Mouse (Mus musculus) hindbrain, embryonic 15.5 days (tissue): Measurements from ENCODE around the gene Bex3. TPM values are rescaled to one million over a fixed set of nuclear protein-coding genes. Genes with fewer than 3 reads are reported as not detected.
A peak's percentile ranks its signal among the peaks of the same experiment; 100 is the strongest.
"Not testable (repeated sequence)": the region's sequence is repeated elsewhere in the genome, so short reads cannot be mapped to it uniquely, and the experiment has no call there.

Source experiments
- ATAC-seq: fragments of 200-750 bp; cut with Nextera tagmentation; 2 replicates; pipeline ENCODE4 v1.8.0; 2017; ENCODE audit warnings: low read depth, moderate number of reproducible peaks, moderate TSS enrichment; ENCODE audit not compliant: low FRiP score
- H3K27ac ChIP-seq: fragments of 300-500 bp; sonication (generic); replicated peaks from 2 replicates; pipeline ENCODE4 v1.5.1; 2015; ENCODE audit warnings: mild to moderate bottlenecking, inconsistent platforms
- H3K27me3 ChIP-seq: fragments of 300-500 bp; sonication (generic); 2 replicates; pipeline ENCODE4 v1.6.1; 2015; ENCODE audit warnings: control low read depth, inconsistent platforms
- H3K36me3 ChIP-seq: fragments of 300-500 bp; sonication (generic); 2 replicates; pipeline ENCODE4 v1.6.1; 2015; ENCODE audit warnings: control low read depth, inconsistent platforms
- H3K4me1 ChIP-seq: fragments of 300-500 bp; sonication (generic); replicated peaks from 2 replicates; pipeline ENCODE4 v1.6.1; 2015; ENCODE audit warnings: control low read depth, inconsistent platforms
- H3K4me2 ChIP-seq: fragments of 300-500 bp; sonication (generic); 2 replicates; pipeline ENCODE4 v1.6.1; 2015; ENCODE audit warnings: moderate library complexity, mild to moderate bottlenecking, inconsistent platforms
- H3K4me3 ChIP-seq: fragments of 300-500 bp; sonication (generic); 2 replicates; pipeline ENCODE4 v1.5.1; 2015; ENCODE audit warnings: mild to moderate bottlenecking, inconsistent platforms
- H3K9ac ChIP-seq: fragments of 300-500 bp; sonication (generic); 2 replicates; pipeline ENCODE4 v1.6.1; 2015; ENCODE audit warnings: inconsistent platforms
- H3K9me3 ChIP-seq: fragments of 300-500 bp; sonication (generic); 2 replicates; pipeline ENCODE4 v1.6.1; 2016; ENCODE audit warnings: control low read depth, inconsistent platforms
- WGBS: fragments of 180-500 bp; shearing (Covaris S2); methylation state at CpG from one replicate; pipeline ENCODE4 v1.1.7; 2015; 5-methylcytosine and 5-hydroxymethylcytosine counted together
- polyA plus RNA-seq: library from polyadenylated mRNA; unstranded; fragments of >200 nt; fragmentation: Nextera tagmentation; extraction: Ambion mirVana; gene quantifications from 2 replicates; pipeline ENCODE4 v1.2.1, GENCODE M21; 2015

Gene Bex3
- polyA plus RNA-seq, 1 experiment from 2014 or later: 743 TPM

DNA sequence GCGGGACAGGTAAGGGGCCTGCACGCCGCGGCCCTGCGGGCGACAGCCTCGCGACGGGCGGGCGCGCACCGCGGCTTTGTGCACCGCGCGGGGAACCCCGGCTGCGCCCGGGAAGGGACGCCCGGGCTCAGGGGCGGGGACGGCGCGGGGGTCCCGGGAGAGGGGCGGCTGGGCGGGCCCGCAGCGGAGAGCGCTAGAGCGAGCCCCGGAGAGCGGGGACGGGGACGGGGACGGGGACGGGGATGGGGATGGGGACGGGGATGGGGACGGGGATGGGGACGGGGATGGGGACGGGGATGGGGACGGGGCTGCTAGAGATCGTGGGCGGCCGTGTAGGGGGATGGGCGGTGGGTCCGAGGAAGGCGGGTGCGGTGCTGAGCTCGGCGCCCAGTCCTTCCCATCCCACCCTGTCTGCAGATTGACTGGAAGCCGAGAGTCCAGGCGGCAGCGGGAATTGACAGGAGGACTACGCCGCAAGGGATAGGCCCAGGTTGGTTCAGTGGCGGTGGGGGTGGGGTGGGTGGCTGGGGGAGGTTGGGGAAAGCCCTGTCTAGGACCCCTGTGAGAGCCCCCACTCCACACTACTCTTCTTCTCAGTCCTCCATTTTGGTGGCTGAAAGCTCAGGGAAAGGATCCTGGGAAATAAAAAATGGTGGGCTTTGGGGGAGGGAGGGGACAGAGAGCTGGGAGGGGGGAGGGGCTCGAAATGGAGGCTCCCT lies 499 bp downstream of the Bex3 start:
- Histone ChIP-seq H3K4me3 (peak overlapping the region; percentile 45), H3K9ac (peak overlapping the region; percentile 41), H3K4me2 (peak overlapping the region; percentile 57), H3K27ac (peak overlapping the region; percentile 75), H3K4me1 (peaks cover 15% of the 10 kb centered on the region)
- WGBS: 28% methylated on average over 18 of the region's 60 CpGs
- not testable (repeated sequence) for H3K36me3 ChIP-seq, H3K9me3 ChIP-seq, H3K27me3 ChIP-seq
- peak; percentile 51 for ATAC-seq

DNA sequence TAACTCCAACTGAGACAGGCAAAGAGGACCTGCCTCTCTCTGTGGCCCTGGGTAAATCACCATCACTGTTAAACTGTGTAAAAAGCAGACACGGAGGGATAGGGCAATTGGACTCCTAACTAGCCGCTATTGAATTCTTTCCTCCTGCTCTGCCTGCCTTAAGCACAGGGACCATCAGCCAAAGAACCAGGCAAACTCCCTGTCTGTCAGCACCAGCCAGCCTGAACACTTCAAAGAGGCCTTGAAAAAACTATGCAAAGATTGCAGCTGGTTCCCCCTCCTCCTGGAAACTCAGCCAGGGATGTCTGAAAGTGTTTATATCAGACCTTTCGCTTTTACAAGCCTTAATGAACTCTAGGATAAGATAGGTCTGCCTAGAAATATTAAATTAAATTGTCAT lies 4.5 kb downstream of the Bex3 start:
- H3K27ac ChIP-seq: no peak overlapping the region
- WGBS: 23% methylated on average over 3 of the region's 3 CpGs
- ATAC-seq: no peak

DNA sequence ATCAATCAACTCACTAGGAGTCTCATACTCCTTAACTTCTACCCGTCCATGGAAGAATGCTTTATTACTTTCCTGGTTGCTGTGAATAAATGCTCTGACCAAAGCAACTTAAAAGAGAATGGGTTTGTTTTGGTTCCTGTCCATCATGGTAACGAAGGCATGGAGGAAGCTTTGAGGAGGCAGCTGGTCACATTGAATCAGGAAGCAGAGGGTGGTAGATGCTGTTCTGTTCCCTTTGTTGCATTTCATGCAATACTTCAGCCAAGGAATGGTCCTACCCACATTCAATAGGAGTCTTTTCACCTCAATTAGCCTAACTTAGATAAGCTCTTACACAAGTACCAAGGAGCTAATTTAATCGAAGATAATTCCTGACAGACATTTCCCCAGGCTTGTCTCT lies 5.3 kb downstream of the Bex3 start:
- H3K9me3 ChIP-seq: no peaks in the 10 kb centered on the region
- ATAC-seq: no peak
- H3K4me2 ChIP-seq: no peak overlapping the region
- H3K9ac ChIP-seq: no peak overlapping the region
- H3K27me3 ChIP-seq: no peaks in the 10 kb centered on the region
- no peaks in the 10 kb centered on the region for H3K36me3 ChIP-seq
- no peak overlapping the region for H3K4me3 ChIP-seq
- H3K27ac ChIP-seq: no peak overlapping the region
- 19% methylated on average over 3 of the region's 3 CpGs for WGBS
- H3K4me1 ChIP-seq: peaks cover 15% of the 10 kb centered on the region

More for the DNA sequence above, 4.5 kb downstream of the Bex3 start:
- Histone ChIP-seq H3K4me1 (peaks cover 15% of the 10 kb centered on the region), H3K9me3 (no peaks in the 10 kb centered on the region), H3K27me3 (no peaks in the 10 kb centered on the region), H3K36me3 (no peaks in the 10 kb centered on the region), H3K4me2 (no peak overlapping the region), H3K9ac (no peak overlapping the region), H3K4me3 (no peak overlapping the region)

DNA sequence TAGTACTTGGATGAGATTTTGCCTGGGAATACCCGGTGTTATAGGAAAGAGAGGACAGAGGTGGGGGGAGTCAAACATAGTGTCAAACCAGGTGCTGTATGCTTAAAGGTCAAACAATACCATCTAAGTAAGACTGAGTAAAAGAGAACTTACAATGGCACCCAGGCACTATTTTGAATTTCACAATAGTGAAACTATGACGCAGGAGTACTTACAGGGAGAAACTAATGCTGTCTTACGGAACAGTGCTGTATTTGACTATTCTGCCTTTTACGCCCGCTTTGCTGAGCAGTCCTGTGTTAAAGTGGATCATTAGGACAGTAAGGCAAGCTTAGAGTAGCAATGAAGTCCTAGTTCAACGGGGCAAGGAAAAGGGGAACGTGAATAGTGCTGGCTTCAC lies 7.5 kb downstream of the Bex3 start:
- Histone ChIP-seq H3K9ac (no peak overlapping the region), H3K9me3 (no peaks in the 10 kb centered on the region), H3K4me1 (no peaks in the 10 kb centered on the region), H3K4me3 (no peak overlapping the region), H3K4me2 (no peak overlapping the region), H3K27ac (no peak overlapping the region), H3K36me3 (no peaks in the 10 kb centered on the region), H3K27me3 (no peaks in the 10 kb centered on the region)
- no peak for ATAC-seq
- WGBS: 84% methylated on average over 7 of the region's 7 CpGs

DNA sequence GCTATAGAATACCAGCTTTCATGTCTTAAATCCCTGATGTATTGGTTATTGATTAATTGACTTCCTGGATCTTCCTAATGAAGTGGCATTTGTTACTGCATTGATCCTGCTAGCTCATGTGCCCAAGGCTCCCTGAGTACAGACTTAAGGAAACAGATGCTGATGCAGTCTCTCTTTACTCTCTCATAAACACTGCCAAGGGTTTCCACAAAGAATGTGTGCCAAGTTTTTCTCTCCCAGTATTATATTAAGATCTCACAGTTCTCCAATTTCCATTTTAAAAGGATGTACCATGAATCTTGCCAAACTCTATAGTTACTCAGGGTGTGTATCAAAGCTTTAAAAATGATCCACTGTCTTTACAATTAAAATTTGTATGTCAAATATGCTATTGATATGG lies 8.3 kb downstream of the Bex3 start:
- ATAC-seq: no peak
- Histone ChIP-seq H3K27me3 (no peaks in the 10 kb centered on the region), H3K4me1 (no peaks in the 10 kb centered on the region), H3K4me2 (no peak overlapping the region), H3K9ac (no peak overlapping the region), H3K9me3 (no peaks in the 10 kb centered on the region), H3K4me3 (no peak overlapping the region), H3K36me3 (no peaks in the 10 kb centered on the region), H3K27ac (no peak overlapping the region)

DNA sequence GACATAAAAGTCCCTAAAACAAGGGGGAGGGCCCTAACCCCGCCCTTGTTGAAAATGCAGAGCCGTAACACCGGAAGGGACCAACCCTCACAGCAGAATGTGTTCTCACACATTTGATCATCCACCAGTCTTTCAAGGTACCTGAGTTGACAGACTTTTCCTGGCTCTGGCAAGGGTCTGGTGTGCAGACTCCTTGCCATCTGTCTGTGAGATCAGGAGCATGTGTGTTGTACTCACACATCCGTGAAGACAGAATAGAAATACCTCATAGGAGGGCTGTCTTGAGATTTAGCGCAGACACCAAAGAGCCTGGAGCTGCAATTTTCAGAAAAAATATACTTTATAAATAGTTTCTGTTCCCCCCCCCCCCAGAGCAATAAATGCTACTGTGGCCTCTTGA lies 9.4 kb downstream of the Bex3 start:
- no peaks in the 10 kb centered on the region for H3K36me3 ChIP-seq
- 79% methylated on average over 5 of the region's 5 CpGs for WGBS
- ATAC-seq: no peak

DNA sequence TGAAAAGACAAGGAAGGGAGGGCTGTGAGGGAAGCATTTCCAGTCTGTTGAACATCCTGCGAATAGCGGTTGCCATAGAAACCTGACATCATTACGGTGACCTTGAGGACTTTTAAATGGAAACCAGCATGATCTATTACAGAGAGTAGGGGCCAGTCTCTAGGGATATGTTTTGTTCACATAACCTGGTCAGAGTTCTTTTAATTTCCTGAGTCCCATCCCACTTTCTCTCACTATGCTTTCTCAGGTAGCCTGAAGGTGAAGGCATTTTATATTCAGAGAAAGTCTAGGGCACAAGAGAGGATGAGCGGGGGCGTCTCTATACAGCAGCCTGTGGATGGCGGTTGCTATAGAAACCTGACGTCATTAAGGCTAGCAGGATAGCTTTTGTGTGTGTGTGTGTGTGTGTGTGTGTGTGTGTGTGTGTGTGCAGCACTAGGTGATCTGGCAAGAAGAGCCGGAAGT lies 20.8 kb downstream of the Bex3 start:
- Histone ChIP-seq H3K9ac (no peak overlapping the region), H3K27ac (peak overlapping the region; percentile 81), H3K4me3 (peak overlapping the region; percentile 4; the same call in 1 of the 2 replicates), H3K4me2 (peak overlapping the region; percentile 32), H3K9me3 (no peaks in the 10 kb centered on the region), H3K36me3 (no peaks in the 10 kb centered on the region), H3K27me3 (no peaks in the 10 kb centered on the region), H3K4me1 (peaks cover 3% of the 10 kb centered on the region; the same call in 1 of the 2 replicates)
- peak; percentile 98 for ATAC-seq
- 26% methylated on average over 8 of the region's 8 CpGs for WGBS

More for the DNA sequence above, 9.4 kb downstream of the Bex3 start:
- no peak overlapping the region for H3K4me3 ChIP-seq
- H3K9ac ChIP-seq: no peak overlapping the region
- no peaks in the 10 kb centered on the region for H3K4me1 ChIP-seq
- no peak overlapping the region for H3K4me2 ChIP-seq
- H3K27me3 ChIP-seq: no peaks in the 10 kb centered on the region
- no peaks in the 10 kb centered on the region for H3K9me3 ChIP-seq
- no peak overlapping the region for H3K27ac ChIP-seq

DNA sequence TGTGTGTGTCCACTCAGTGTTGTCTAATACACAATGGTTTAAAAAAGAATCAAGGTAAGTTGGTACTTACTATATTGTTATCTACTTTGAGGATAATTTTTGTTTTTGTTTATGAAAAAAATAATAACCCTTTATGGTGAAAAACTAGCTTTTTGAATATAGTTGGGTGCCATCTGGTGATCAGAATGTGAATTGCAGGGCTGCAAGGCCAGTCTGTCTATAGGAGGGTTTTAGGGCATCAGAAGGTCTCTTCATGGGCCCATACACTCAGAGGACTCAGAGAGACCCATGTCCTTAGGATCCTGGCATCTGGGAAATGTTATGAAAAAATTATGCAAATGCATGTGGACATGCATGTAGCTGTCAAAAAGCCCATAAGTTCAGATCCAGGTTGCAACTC lies 34.2 kb downstream of the Bex3 start:
- Histone ChIP-seq H3K4me1 (no peaks in the 10 kb centered on the region), H3K4me2 (no peak overlapping the region), H3K27ac (no peak overlapping the region), H3K9ac (no peak overlapping the region), H3K36me3 (no peaks in the 10 kb centered on the region), H3K9me3 (no peaks in the 10 kb centered on the region), H3K4me3 (no peak overlapping the region), H3K27me3 (no peaks in the 10 kb centered on the region)
- ATAC-seq: peak; percentile 63; the same call in 1 of the 2 replicates

DNA sequence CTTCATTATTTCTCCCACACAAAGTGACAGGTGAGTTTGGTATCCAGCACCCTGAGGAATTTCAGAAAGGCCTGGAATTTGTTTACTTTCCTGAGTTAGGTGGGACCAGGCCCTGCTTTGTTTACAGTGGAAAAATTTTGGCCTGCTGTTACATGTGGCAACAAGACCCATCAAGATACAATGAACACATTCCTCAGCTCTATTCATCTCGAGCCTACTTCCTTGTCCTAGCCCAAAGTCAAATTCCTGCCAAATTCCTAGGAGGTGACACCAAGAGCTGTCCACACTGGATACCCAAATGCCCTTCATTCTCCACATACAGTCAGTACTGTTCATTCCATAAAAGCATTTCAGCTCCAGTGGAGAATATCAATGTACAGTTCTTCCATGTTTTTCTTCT lies 36.1 kb downstream of the Bex3 start:
- Histone ChIP-seq H3K9ac (no peak overlapping the region), H3K27me3 (no peaks in the 10 kb centered on the region), H3K27ac (no peak overlapping the region), H3K9me3 (no peaks in the 10 kb centered on the region), H3K36me3 (no peaks in the 10 kb centered on the region), H3K4me1 (no peaks in the 10 kb centered on the region), H3K4me2 (no peak overlapping the region), H3K4me3 (no peak overlapping the region)
- WGBS: 45% methylated on average over 1 of the region's 1 CpGs
- ATAC-seq: no peak

DNA sequence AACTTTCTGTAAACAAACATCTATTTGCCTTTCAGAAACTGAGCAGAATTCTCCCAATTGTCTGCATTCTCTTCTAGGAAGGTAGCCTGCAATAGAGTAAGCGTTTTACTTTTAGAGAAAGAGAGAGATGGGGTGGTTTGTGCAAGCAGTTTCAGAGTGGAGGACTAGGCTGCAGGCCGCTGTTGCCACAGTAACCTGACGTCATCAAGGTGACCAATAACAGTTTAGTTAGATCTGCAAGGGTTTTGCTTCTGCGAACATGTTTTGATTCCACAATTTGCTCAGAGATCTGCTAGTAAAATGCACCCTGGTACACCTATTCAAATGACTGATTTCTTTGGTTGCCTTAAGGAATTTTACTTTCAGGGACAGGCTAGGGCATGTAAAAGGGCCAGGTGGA lies 43.2 kb downstream of the Bex3 start:
- H3K9me3 ChIP-seq: no peaks in the 10 kb centered on the region
- H3K27me3 ChIP-seq: no peaks in the 10 kb centered on the region
- no peaks in the 10 kb centered on the region for H3K36me3 ChIP-seq
- 33% methylated on average over 4 of the region's 4 CpGs for WGBS
- peak overlapping the region; percentile 78 for H3K27ac ChIP-seq
- 0 out of 2 replicates have a peak overlapping the region, but pooled peaks have one; percentile 19 for H3K9ac ChIP-seq
- H3K4me2 ChIP-seq: peak overlapping the region; percentile 43
- H3K4me3 ChIP-seq: 0 out of 2 replicates have a peak overlapping the region, but pooled peaks have one; percentile 7
- H3K4me1 ChIP-seq: 0 out of 2 replicates have a peak, but pooled peaks cover 3% of the 10 kb centered on the region
- peak; percentile 85 for ATAC-seq

DNA sequence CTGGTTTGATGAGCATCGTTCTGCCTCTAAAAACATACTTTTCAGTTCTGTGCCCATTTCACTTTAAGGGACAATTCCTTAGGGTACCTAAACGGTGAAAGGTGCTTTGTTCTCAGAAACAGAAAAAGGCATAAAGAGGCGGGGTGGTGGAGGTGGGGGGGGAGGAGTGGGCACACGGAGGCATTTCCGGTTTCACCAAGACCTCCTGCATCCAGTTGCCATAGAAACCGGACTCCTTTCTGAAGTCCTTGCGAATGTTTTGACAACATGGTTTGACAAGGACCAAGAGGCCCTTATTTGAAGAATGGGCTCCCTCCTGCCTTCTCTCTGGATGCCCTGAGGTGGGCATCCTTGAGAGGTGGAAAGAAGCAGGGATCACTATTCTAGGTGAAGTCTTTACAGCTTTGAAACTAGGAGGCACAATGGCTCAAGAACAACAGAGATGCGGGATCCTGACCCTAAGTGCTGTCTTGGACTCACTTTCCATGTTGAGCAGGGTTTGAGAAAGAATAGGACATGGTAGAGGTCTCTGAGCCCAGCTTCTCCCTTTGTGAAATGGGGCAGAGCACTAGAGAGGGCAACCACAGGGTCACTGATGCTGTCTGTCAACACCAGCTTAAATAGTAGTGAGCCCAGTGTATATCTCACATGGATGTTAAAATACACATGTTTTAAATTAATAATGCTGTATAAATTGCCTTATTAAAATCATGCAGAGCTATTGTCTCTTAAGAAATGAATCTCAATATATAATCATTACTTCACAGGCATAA lies 43.9 kb downstream of the Bex3 start:
- Histone ChIP-seq H3K4me2 (peak overlapping the region; percentile 43), H3K4me3 (0 out of 2 replicates have a peak overlapping the region, but pooled peaks have one; percentile 7), H3K36me3 (no peaks in the 10 kb centered on the region), H3K9ac (0 out of 2 replicates have a peak overlapping the region, but pooled peaks have one; percentile 19), H3K9me3 (no peaks in the 10 kb centered on the region), H3K27ac (peak overlapping the region; percentile 78), H3K4me1 (0 out of 2 replicates have a peak, but pooled peaks cover 3% of the 10 kb centered on the region), H3K27me3 (no peaks in the 10 kb centered on the region)
- 25% methylated on average over 8 of the region's 8 CpGs for WGBS
- peak; percentile 65; the same call in 1 of the 2 replicates for ATAC-seq

DNA sequence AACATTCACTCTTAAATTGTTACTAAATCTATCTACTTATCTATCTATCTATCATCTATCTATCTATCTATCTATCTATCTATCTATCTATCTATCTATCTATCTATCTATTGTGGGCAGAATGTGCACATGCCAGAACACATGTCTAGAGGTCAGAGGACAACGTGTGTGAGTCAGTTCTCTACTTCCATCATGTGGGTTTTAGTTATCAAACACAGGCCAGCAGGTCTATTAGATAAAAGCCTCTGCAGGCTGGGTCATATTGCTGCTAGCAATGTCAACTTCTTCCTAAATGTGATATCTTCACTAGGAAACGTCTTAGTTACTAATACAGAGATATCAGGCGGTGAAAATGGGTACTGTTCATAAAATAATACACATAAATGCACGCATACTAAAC lies 49.9 kb downstream of the Bex3 start:
- ATAC-seq: no peak
- WGBS: 69% methylated on average over 4 of the region's 4 CpGs
- no peak overlapping the region for H3K9ac ChIP-seq
- no peaks in the 10 kb centered on the region for H3K9me3 ChIP-seq
- no peak overlapping the region for H3K4me3 ChIP-seq
- no peak overlapping the region for H3K27ac ChIP-seq
- H3K36me3 ChIP-seq: no peaks in the 10 kb centered on the region
- no peaks in the 10 kb centered on the region for H3K4me1 ChIP-seq
- no peak overlapping the region for H3K4me2 ChIP-seq
- no peaks in the 10 kb centered on the region for H3K27me3 ChIP-seq
